Mouse (Mus musculus): Measurements from ENCODE around the gene Irx1. TPM values are rescaled to one million over a fixed set of nuclear protein-coding genes. Genes with fewer than 3 reads are reported as not detected.

Gene Irx1
- polyA plus RNA-seq (2015; fragmentation: Illumina TruSeq; extraction: RNeasy Lipid Tissue Mini Kit (QIAGEN cat#74804); ENCODE audit: low read depth, low replicate concordance): 3.3 TPM

DNA sequence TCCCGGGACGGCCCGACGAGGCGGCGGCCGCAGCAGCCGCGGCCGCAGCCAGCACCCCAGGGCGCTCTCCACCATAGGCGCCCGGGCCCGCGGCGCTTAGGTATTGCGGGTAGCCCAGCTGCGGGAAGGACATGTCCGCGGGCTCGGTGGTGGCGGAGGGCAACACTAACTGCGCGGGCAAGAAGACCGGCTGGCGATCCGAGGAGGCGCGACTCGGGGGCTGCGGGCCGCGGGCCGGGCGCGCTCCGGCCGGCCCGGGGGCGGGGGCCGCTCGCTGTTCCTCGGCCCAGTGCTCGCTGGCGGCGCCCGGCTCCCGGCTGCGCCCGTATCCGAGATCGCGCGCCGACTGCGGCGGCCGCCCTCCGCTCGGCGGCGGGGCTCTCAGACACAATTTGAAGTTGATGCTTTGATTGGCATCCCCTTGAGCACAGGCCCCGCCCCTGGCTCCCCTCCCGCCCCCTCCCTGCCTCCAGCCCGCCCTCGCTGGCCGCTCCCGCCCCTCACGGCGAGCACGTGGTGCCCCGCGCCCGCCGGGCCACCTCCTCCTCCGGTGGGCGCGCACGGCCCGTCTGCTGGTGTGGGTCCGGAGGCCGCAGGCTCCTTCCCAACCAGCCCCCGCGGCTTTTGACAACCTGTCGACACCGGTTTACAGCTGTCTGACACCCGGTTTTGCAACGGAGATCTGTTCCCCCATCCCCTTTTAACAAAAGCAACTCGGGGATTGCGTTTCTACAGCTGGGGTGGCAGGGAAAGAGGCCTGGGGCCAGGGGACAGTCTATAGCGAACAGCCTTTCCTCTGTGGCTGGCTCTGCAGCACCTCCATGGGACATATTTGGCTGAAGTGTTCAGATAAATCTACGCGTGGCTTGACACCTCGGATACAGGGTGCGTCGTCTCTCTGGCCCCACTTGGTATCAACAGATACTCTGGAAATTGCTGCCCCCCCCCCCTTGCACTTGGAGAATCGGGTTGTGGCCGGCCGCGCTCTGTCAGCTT, at the start of gene Irx1:
Gene Irx1 (minus strand): TSS at position 368 of the 996 bp plus-strand sequence.

